Mouse (Mus musculus): Measurements from ENCODE around the gene Shb.

Gene Shb

GRCm38 (mm10) chr4:45503816-45504215, 28.5 kb downstream of the Shb start:
- DNase-seq, result no peak

- no peak for DNase-seq
Measured at GRCm38 (mm10) chr4:45503380-45503779, 28.9 kb downstream of the Shb start.

GRCm38 (mm10) chr4:45502002-45502401, 30.3 kb downstream of the Shb start:
- no peak for DNase-seq

- no peak for DNase-seq
Measured at GRCm38 (mm10) chr4:45500381-45500780, 31.9 kb downstream of the Shb start.

- DNase-seq, result no peak
Measured at GRCm38 (mm10) chr4:45499556-45499955, 32.7 kb downstream of the Shb start.

- DNase-seq, result no peak
Measured at GRCm38 (mm10) chr4:45499081-45499480, 33.2 kb downstream of the Shb start.

GRCm38 (mm10) chr4:45498345-45498744, 33.9 kb downstream of the Shb start:
- DNase-seq, result no peak

GRCm38 (mm10) chr4:45497282-45497681, 35.0 kb downstream of the Shb start:
- DNase-seq, result no peak

- DNase-seq, result peak; percentile 27
Measured at GRCm38 (mm10) chr4:45495531-45496201, 36.6 kb downstream of the Shb start.

- DNase-seq, result no peak
Measured at GRCm38 (mm10) chr4:45493786-45494400, 38.4 kb downstream of the Shb start.

GRCm38 (mm10) chr4:45493118-45493517, 39.2 kb downstream of the Shb start:
- DNase-seq, result no peak

GRCm38 (mm10) chr4:45492681-45493081, 39.6 kb downstream of the Shb start:
- DNase-seq, result peak; percentile 51

GRCm38 (mm10) chr4:45491685-45492601, 40.3 kb downstream of the Shb start:
- DNase-seq, result no peak

- DNase-seq, result no peak
Measured at GRCm38 (mm10) chr4:45491119-45491679, 41.1 kb downstream of the Shb start.

GRCm38 (mm10) chr4:45490036-45490752, 42.1 kb downstream of the Shb start:
- no peak for DNase-seq

GRCm38 (mm10) chr4:45489141-45490035, 42.9 kb downstream of the Shb start:
- peak; percentile 90 for DNase-seq

- peak; percentile 73 for DNase-seq
Measured at GRCm38 (mm10) chr4:45487681-45488081, 44.6 kb downstream of the Shb start.

GRCm38 (mm10) chr4:45485024-45485423, 47.2 kb downstream of the Shb start:
- no peak for DNase-seq

GRCm38 (mm10) chr4:45483271-45484245, 48.7 kb downstream of the Shb start:
- no peak for DNase-seq

GRCm38 (mm10) chr4:45482271-45482670, 50.0 kb downstream of the Shb start:
- DNase-seq, result no peak

Measured in lung, postnatal 14 days (tissue).